Mouse (Mus musculus) T-helper 2 cell (primary cell): ENCODE measurements at regions not wholly inside any gene's neighbourhood (a gene's known extent, or its start where the extent isn't known, plus 50 kb on each side); places are given as distances from the start of the nearest gene placed in this dataset.

Source experiments
- in situ Hi-C: fragments of 300-600 bp; cut with MboI, MseI; formaldehyde crosslinking; loops from one replicate; pipeline ENCODE4 v1.15.1; 2025; ENCODE audit warnings: high pct_unique_total_duplicates

GRCm38 (mm10) chr16:86015336-86015735, 113.7 kb upstream of the Adamts5 start:
- in situ Hi-C loops: no loop called here

GRCm38 (mm10) chr16:86011051-86011450, 109.4 kb upstream of the Adamts5 start:
- in situ Hi-C loops: no loop called here

- in situ Hi-C loops: no loop called here
Observed at GRCm38 (mm10) chr16:86009638-86010329, 108.2 kb upstream of the Adamts5 start.

- in situ Hi-C loops: no loop called here
Observed at GRCm38 (mm10) chr16:86007799-86008198, 106.2 kb upstream of the Adamts5 start.

- in situ Hi-C loops: no loop called here
Observed at GRCm38 (mm10) chr16:86000846-86001245, 99.2 kb upstream of the Adamts5 start.

- in situ Hi-C loops: no loop called here
Observed at GRCm38 (mm10) chr16:85985841-85986240, 84.2 kb upstream of the Adamts5 start.

- in situ Hi-C loops: no loop called here
Observed at GRCm38 (mm10) chr16:85977102-85977501, 75.5 kb upstream of the Adamts5 start.

- in situ Hi-C loops: no loop called here
Observed at GRCm38 (mm10) chr16:85966892-85967444, 65.3 kb upstream of the Adamts5 start.

GRCm38 (mm10) chr16:85966251-85966650, 64.6 kb upstream of the Adamts5 start:
- in situ Hi-C loops: no loop called here

- in situ Hi-C loops: no loop called here
Observed at GRCm38 (mm10) chr16:85964352-85965210, 63.0 kb upstream of the Adamts5 start.

- in situ Hi-C loops: no loop called here
Observed at GRCm38 (mm10) chr16:85956006-85956562, 54.5 kb upstream of the Adamts5 start.

GRCm38 (mm10) chr16:85951628-85952027, 50.0 kb upstream of the Adamts5 start:
- in situ Hi-C loops: no loop called here
